Mouse (Mus musculus) thymus, adult 2 months (tissue): Measurements from ENCODE around the gene Borcs6. TPM values are rescaled to one million over a fixed set of nuclear protein-coding genes. Genes with fewer than 3 reads are reported as not detected.
A peak's percentile ranks its signal among the peaks of the same experiment; 100 is the strongest.

Experiments used
- DNase-seq: peaks from one replicate; pipeline ENCODE4 v3.0.0; 2021
- H3K27ac ChIP-seq: fragments of 200-500 bp; 2 replicates; pipeline ENCODE4 v1.5.1; 2012; ENCODE audit warnings: low read length, control low read depth; ENCODE audit not compliant: control insufficient read depth, insufficient read depth
- H3K27me3 ChIP-seq: fragments of 200-500 bp; 2 replicates; pipeline ENCODE4 v1.6.1; 2012; ENCODE audit warnings: mild to moderate bottlenecking, low read length, moderate library complexity, mixed read lengths; ENCODE audit not compliant: control insufficient read depth, insufficient read depth
- H3K36me3 ChIP-seq: fragments of 200-500 bp; 2 replicates; pipeline ENCODE4 v1.6.1; 2012; ENCODE audit warnings: mild to moderate bottlenecking, low read length, moderate library complexity; ENCODE audit not compliant: control insufficient read depth, insufficient read depth
- H3K4me1 ChIP-seq: fragments of 200-500 bp; replicated peaks from 2 replicates; pipeline ENCODE4 v1.6.1; 2012; ENCODE audit warnings: low read length; ENCODE audit not compliant: control insufficient read depth, insufficient read depth
- H3K4me3 ChIP-seq: fragments of 200-500 bp; 2 replicates; pipeline ENCODE4 v1.5.1; 2012; ENCODE audit warnings: mild to moderate bottlenecking, low read length, control low read depth, moderate library complexity; ENCODE audit not compliant: control insufficient read depth, insufficient read depth
- CTCF ChIP-seq: fragments of 200-500 bp; IDR thresholded peaks from 2 replicates; pipeline ENCODE4 v1.5.1; 2012; ENCODE audit warnings: mild to moderate bottlenecking, control low read depth, low read length, moderate library complexity, borderline replicate concordance; ENCODE audit not compliant: control insufficient read depth, poor library complexity, insufficient read depth; ENCODE audit errors: extremely low read depth
- POLR2A ChIP-seq: fragments of 200-500 bp; IDR thresholded peaks from 2 replicates; pipeline ENCODE4 v1.6.1; 2012; ENCODE audit warnings: mild to moderate bottlenecking, low read length, control low read depth, moderate library complexity; ENCODE audit not compliant: control insufficient read depth, poor library complexity, insufficient read depth; ENCODE audit errors: extremely low read depth
- WGBS: fragments of 180-500 bp; shearing (Covaris S2); methylation state at CpG from one replicate; pipeline ENCODE4 v1.1.7; 2018; 5-methylcytosine and 5-hydroxymethylcytosine counted together
- polyA plus RNA-seq: library from polyadenylated mRNA; depleted of rRNA; stranded (reverse); fragments of >200 nt; gene quantifications from 2 replicates; pipeline ENCODE4 v1.2.3, GENCODE M21; 2012

Borcs6 gene
- polyA plus RNA-seq, 1 experiment: 18.0 TPM

DNA sequence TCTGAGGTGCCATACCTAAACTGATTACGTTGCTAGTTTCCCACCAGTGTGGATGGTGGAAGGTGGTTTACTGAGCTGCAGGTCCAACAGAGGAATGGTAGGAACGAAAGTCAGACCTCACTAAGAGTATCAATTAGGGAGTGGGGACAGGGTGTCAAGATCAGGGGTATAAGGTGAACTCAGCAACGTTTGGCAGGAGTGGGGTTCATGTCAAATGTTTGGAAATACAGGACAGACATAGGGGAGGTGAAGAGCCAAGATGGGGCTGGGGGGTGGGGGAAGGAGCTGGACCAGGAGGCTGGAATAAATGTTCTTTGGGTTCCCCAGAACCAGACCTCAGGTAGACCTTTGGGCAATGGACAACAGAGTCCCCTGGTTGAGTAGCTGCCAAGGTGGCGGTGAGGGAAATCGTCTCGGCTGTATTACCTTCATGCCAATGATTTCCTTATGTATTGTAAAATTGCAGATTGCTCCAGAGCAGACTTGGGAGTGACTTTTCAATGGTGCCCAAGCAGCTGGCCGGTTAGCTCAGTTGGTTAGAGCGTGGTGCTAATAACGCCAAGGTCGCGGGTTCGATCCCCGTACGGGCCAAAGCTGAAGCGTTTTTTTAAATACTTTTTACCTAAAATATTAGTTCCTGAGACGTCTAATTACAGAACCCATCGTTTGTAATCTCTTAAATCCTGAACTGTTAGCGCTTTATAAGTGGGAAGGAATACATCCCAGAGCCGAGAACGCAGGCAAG is 22.9 kb upstream of the Borcs6 start:
- Histone ChIP-seq H3K4me1 (peaks cover 19% of the 10 kb centered on the region), H3K27me3 (no peaks in the 10 kb centered on the region), H3K27ac (peak overlapping the region; percentile 44), H3K36me3 (no peaks in the 10 kb centered on the region), H3K4me3 (peak overlapping the region; percentile 56)
- peak; percentile 85 for DNase-seq
- 11% methylated on average over 20 of the region's 20 CpGs for WGBS
- TF ChIP-seq POLR2A (no peak), CTCF (no peak)

DNA sequence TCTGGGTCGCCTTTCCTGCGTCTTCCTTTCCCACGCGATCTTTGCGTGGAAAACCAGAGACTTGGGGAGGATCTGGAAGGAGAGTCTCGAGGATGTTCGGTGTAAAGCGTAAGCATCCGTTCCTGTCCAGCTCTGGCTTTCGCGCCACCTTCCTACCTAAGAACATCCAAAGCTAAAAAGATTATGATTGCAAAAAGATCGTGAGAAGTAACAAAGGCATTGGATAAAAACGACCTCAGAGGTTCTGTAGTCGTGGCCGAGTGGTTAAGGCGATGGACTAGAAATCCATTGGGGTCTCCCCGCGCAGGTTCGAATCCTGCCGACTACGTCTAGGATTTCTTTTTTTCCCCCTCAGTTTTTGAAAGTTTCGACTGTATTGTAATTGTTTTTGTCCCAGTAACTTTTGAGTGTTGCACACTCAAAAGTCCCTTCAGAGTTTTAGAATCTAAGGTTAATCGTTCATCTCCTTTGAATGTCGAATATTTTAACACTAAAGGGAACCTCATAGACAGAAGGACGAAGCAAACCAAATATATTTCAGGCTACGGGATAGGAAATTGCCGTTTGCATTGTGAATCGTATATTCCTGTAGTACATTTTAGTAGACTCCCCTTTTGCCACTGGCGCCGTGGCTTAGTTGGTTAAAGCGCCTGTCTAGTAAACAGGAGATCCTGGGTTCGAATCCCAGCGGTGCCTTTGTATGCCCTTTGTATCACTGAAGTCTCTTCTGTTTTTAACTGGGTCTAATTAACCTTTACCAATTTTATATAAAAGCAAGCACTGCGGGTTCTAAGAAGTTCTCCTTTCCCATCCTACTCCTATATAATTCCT is 22.1 kb upstream of the Borcs6 start:
- TF ChIP-seq POLR2A: no peak
- peak; percentile 87 for DNase-seq
- Histone ChIP-seq H3K4me3 (peak overlapping the region; percentile 56), H3K27me3 (no peaks in the 10 kb centered on the region), H3K27ac (peak overlapping the region; percentile 44), H3K4me1 (peaks cover 19% of the 10 kb centered on the region), H3K36me3 (no peaks in the 10 kb centered on the region)
- whole genome bisulfite sequencing: under 1% methylated on average over 34 of the region's 34 CpGs

DNA sequence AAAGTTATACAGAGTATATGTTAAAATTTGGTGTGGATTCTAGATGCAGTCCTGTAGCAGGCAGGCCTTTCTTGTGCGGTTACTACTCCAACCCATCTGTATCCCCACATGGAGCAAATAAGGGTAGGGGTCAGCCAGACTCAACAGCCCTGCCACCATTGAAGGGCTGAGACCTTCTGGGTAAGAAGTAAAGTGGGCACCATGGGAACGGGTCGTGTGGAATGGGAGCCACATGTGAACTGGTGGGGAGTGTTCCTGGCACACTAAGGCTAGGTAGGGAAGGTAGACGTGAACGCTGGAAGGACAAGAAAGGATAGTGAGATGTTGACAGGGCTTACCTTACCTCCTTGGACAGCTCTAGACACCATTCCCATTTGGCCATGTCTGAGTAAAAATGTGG is 21.3 kb upstream of the Borcs6 start:
- DNase-seq: no peak
- WGBS: 91% methylated on average over 5 of the region's 5 CpGs
- no peaks in the 10 kb centered on the region for H3K36me3 ChIP-seq
- H3K4me1 ChIP-seq: peaks cover 19% of the 10 kb centered on the region
- no peaks in the 10 kb centered on the region for H3K27me3 ChIP-seq
- TF ChIP-seq POLR2A (no peak), CTCF (no peak)
- no peak overlapping the region for H3K27ac ChIP-seq
- no peak overlapping the region for H3K4me3 ChIP-seq

DNA sequence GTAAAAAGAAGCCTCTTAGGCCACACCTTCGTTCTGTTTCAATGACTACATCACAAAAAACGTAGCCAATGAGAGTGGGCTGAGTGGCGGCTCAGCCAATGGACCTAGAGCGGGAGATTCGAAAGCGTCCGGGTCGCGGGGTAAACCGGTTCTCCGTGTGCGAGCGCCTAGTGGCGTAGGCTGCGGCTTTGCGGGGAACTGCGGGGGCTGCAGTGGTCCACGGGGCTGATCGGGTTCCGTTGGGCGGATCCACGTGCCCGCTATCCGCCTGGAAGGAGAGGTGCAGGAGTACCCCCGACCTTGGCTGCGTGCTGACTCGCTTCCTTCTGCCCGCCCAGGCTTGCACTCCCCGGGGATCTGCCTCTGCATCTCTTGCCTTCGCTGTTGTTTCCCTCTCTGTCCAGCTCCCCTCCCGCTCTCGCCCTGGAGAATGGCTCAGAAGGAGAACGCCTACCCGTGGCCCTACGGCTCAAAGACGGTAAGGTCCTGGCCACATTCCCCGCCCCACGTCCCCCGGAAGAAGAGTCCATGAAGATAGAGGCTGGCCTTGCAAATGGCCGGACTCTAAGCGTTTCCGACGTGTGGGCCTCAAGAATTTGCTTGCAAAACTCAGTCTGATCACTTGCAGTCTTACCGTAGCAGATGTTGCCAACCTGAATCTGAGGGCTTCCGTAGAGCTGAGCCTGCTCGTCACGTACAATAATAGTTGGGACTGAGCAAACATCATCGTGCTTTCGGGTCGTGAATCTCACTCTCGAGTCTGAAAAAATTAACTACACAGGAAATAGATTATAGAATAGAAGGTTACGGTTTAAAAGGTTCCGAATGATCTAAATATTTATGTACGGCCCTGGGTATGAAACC is 13.8 kb upstream of the Borcs6 start, which contains the start of gene Aurkb:
Gene Aurkb (plus strand): TSS at position 117 of the 864 bp plus-strand sequence.
- Histone ChIP-seq H3K4me3 (peak within 1 kb of the TSS; percentile 73), H3K36me3 (peaks cover 3% of the 10 kb centered on the region), H3K27me3 (no peaks in the 10 kb centered on the region), H3K4me1 (peaks cover 10% of the 10 kb centered on the region), H3K27ac (peak within 1 kb of the TSS; percentile 8; the same call in 1 of the 2 replicates)
- TF ChIP-seq CTCF (0 out of 2 replicates have a peak, but pooled peaks have one; percentile 15), POLR2A (peak; percentile 50; the same call in 1 of the 2 replicates)
- under 1% methylated on average over 54 of the region's 54 CpGs for WGBS
- peak; percentile 84 for DNase-seq

DNA sequence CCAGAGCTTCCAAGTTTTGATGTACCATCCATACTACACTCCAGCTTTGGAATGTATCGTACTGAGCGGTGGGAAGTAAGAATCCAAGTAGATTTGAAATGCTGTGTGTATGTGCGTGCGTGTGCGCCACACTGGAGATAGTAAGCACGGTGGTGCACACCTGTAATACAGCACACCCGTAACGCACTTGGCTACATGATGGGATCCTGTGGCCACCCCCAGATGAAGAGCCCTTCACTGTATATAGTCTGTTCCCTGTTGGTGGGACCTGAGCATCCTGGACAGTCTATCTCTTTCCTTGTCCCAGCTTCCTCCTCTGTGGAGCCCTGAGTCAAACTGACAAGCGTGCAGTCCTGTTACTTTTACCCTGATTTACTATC is 13.1 kb upstream of the Borcs6 start:
- Histone ChIP-seq H3K4me1 (peaks cover 10% of the 10 kb centered on the region), H3K27ac (no peak overlapping the region), H3K27me3 (no peaks in the 10 kb centered on the region), H3K36me3 (peaks cover 4% of the 10 kb centered on the region), H3K4me3 (peak overlapping the region; percentile 47)
- 13% methylated on average over 9 of the region's 9 CpGs for WGBS
- TF ChIP-seq POLR2A: no peak
- TF ChIP-seq CTCF: no peak
- DNase-seq: no peak

DNA sequence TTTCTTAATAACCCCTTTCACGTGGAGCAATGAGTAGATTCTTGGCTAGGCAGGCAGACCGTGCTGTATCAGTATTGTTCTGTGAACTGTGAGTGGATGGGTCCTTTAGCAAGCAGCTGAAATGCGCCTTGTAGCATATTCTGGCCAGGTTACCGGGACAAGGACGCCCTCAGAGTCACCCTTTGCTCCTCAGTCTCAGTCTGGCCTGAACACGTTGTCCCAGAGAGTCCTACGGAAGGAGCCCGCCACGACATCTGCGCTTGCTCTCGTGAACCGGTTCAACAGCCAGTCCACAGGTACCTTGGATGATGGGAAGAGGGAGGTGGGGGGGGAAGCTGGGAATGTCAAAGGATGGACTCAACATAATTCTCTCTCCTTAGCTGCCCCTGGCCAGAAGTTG is 11.9 kb upstream of the Borcs6 start:
- DNase-seq: no peak
- 93% methylated on average over 12 of the region's 12 CpGs for WGBS
- Histone ChIP-seq H3K4me1 (peaks cover 10% of the 10 kb centered on the region), H3K27ac (no peak overlapping the region), H3K27me3 (no peaks in the 10 kb centered on the region), H3K4me3 (no peak overlapping the region), H3K36me3 (peaks cover 4% of the 10 kb centered on the region)
- no peak for TF ChIP-seq CTCF
- no peak for TF ChIP-seq POLR2A
